Mouse (Mus musculus): ENCODE data around the gene H3f3b.

- no peak for TF ChIP-seq CTCF (IDR thresholded peaks at IDR 0.05; ENCODE audit: control insufficient read depth, insufficient read depth, insufficient read length)
- TF ChIP-seq USF1 (IDR thresholded peaks at IDR 0.05; ENCODE audit: low read depth) = no peak
- no peak for TF ChIP-seq MAX (IDR thresholded peaks at IDR 0.05)
- TF ChIP-seq MYOD1 (IDR thresholded peaks at IDR 0.05; ENCODE audit: control insufficient read depth, insufficient read length, low read depth) = no peak
- TF ChIP-seq CEBPB (IDR thresholded peaks at IDR 0.05; ENCODE audit: low read depth) = no peak
Observed at GRCm38 (mm10) chr11:115999027-115999426, 28.7 kb downstream of the H3f3b start.
